Mouse (Mus musculus): Measurements from ENCODE around the gene Polr3g. TPM values are rescaled to one million over a fixed set of nuclear protein-coding genes. Genes with fewer than 3 reads are reported as not detected.
"Not testable (repeated sequence)": the region's sequence is repeated elsewhere in the genome, so short reads cannot be mapped to it uniquely, and the experiment has no call there.

Polr3g gene
- total RNA-seq, 2 experiments from 2014 or later = 4.6 to 5.4 TPM

DNA sequence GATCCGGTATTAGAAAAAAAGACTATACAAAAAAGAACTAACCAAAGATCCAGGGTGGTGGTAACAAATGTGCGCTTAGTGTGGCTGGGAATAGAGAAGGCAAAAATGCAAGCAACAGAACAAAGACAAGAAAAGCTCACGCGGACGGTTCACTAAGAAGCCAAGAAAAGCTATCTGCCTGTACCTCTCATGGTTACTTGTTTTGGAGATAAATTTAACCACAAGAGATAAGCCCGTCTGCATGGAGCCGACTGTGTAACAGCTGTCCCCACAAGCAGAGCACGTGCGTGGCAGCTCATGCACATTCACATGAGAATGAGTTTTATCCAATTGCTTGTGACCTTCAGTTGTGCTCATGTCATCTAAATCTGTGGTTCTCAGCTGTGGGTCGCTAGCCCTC lies 20.3 kb downstream of the Polr3g start:
- ATAC-seq (ENCODE audit: poor library complexity, severe bottlenecking) = peak; percentile 66

DNA sequence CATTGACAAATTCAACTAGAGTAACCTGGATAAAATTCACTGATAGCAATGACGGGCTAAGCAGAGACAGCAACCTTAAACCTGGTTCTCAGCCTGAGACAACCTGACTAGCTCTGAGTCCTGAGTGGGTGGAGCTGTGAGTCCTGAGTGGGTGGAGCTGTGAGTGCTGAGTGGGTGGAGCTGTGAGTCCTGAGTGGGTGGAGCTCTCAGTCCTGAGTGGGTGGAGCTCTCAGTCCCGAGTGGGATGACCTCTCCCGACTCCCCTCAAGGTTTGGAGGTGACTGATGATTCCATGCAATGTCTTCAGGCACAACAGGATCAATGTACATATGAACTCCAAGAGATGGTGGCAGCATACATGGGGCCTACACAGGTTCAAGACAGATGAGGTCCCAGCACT lies 21.2 kb downstream of the Polr3g start:
- no peak for ATAC-seq (ENCODE audit: poor library complexity, severe bottlenecking)

DNA sequence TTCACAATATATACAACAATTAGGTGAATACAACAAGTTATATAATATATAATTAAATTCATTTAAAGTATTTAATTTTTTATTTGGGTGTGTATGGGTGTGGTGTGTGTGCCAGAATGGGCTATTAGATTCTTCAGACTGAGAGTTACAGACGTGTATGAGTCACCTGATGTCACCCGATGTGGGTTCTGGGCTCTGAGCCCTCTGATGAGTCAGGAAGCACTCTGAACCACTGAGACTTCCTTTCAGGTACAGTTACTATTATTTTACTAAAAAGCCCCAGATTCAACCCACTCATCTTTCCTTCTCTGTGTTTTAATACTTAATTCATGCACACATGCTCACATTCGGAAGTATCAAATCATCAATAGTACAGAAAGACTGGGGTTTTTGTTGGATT lies 25.9 kb downstream of the Polr3g start:
- ATAC-seq (ENCODE audit: poor library complexity, severe bottlenecking) = no peak

- no peak for ATAC-seq (ENCODE audit: poor library complexity, severe bottlenecking)
These were observed 26.6 kb downstream of the Polr3g start for GRCm38 (mm10) chr13:81684258-81684657.

DNA sequence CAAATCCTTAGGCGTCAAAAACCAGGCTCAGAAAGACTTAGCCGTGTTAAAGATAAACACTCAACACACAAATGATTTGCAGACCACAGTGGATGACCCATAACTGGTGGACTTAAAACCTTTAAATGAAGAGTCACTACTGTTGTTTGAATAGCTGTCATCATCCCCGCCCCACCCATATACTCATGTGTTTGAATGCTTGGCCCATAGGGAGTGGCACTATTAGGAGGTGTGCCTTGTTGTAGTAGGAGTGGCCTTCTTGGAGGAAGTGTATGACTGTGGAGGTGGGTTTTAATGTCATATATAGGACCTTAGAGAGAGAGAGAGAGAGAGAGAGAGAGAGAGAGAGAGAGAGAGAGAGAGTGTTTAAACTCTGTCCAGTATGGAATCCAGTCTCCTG lies 27.7 kb downstream of the Polr3g start:
- ATAC-seq (ENCODE audit: poor library complexity, severe bottlenecking) = no peak

GRCm38 (mm10) chr13:81675333-81675732 lies 35.5 kb downstream of the Polr3g start:
- peak; percentile 51 for ATAC-seq (ENCODE audit: poor library complexity, severe bottlenecking)

- no peak for ATAC-seq (ENCODE audit: poor library complexity, severe bottlenecking)
These were observed 43.1 kb downstream of the Polr3g start for GRCm38 (mm10) chr13:81667713-81668112.

- no peak for ATAC-seq (ENCODE audit: poor library complexity, severe bottlenecking)
These were observed 46.5 kb downstream of the Polr3g start for GRCm38 (mm10) chr13:81664331-81664698.

- ATAC-seq (ENCODE audit: poor library complexity, severe bottlenecking) = no peak
These were observed 47.1 kb downstream of the Polr3g start for GRCm38 (mm10) chr13:81663566-81664330.

DNA sequence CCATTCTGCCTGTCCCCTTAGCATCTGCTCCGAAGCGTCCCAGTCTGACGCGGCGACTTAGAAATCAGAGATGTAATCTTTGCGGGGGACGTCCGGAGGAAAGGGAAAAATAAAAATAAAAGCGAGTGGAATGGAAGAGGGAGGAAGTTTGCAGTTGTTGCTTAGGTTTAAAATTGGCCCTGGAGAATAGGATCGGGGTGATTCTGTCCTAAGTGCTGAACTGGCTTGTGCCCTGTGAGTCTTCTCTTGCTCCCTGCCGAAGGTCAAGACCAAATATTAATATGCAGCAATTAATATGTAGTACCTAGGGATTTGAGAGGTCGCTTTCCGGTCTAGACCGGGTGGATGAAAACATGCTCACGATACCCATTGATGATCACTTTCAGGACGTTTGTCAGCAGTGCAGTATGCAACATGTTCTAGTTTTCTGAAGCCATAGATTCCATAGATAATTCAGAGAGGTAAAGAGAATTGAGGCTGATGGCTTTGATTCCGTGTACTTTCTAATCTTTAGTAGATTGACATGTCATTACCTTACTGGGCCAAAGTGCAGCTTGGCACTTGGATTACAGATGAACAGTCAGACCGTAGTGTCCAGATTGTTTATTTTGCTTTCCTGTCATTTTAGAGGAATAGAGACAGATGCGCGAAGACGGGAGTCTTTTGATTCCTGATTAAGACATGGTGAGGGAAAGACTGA lies 52.6 kb downstream of the Polr3g start:
- peak; percentile 6 for ATAC-seq (ENCODE audit: poor library complexity, severe bottlenecking)

GRCm38 (mm10) chr13:81657351-81658052 lies 53.3 kb downstream of the Polr3g start, which contains the start of gene Lysmd3:
Gene Lysmd3, plus strand, starts transcription at chr13:81657663.
- peak; percentile 91 for ATAC-seq (ENCODE audit: poor library complexity, severe bottlenecking)

DNA sequence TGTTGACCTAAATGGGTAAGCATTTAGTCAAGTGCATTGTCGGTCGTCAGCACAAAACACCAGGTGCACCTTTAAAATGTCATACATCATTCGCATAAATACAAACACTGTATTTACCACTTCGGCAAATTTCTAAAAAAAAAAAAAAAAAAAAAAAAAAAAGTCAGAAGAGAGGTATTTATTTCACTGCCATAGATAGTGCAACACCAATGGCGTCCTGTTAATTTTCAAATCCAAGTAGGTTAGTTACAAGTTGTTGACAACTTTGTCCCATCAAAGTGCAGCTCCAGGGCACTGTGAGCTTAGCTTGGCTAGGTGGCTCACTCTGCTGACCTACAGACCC lies 53.8 kb downstream of the Polr3g start:
- ATAC-seq (ENCODE audit: poor library complexity, severe bottlenecking) = no peak

GRCm38 (mm10) chr13:81656091-81656850 lies 54.5 kb downstream of the Polr3g start:
- ATAC-seq (ENCODE audit: poor library complexity, severe bottlenecking) = no peak

GRCm38 (mm10) chr13:81650382-81650781 lies 60.4 kb downstream of the Polr3g start:
- not testable (repeated sequence) for ATAC-seq (ENCODE audit: poor library complexity, severe bottlenecking)

GRCm38 (mm10) chr13:81646348-81646747 lies 64.5 kb downstream of the Polr3g start:
- no peak for ATAC-seq (ENCODE audit: poor library complexity, severe bottlenecking)

DNA sequence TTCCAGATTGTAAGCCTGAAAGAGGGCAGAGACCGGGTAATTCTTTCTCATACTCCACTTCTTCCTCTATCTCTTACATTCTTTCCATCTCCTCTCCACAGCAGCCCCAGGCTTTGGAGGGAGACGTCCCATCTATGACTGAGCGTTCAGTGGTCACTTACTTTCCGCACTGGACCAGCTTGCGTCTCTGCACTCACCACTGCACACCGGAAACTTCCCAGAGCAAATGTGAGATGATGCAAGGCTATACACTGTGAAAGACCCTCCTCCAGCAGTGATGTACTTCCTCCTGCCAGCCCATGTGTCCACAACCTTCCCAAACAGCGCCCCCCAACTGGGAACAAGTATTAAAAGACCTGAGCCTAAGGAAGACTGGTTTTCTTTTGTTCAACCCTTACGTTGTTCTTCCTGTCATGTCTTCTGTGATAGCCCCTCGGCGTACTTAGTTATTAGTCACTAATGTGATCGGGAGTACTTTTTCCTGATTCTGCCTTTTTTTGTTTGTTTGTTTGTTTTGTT lies 66.7 kb downstream of the Polr3g start:
- ATAC-seq (ENCODE audit: poor library complexity, severe bottlenecking) = no peak

- peak; percentile 49 for ATAC-seq (ENCODE audit: poor library complexity, severe bottlenecking)
These were observed 68.2 kb downstream of the Polr3g start for GRCm38 (mm10) chr13:81642491-81643149.

- ATAC-seq (ENCODE audit: poor library complexity, severe bottlenecking) = peak; percentile 70
These were observed 69.3 kb downstream of the Polr3g start for GRCm38 (mm10) chr13:81641289-81642045.

DNA sequence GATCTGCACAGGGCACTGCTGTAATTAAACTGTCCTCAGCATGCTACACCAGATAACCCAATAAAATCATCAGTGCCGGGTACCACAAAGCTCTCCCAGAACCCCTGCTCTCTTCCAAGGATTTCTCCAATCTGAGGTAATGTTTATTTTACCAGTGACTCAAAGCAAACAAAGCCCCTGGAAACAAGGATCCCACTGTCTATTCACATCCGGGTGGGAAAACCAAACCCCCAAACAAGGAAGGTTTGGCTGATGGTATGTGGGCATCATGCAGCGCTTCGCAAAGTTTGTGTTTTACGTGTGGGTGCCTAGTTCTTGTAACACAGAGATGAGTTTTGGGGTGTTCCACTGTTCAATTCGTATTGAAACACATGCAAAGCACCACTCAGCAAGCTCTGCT lies 69.9 kb downstream of the Polr3g start:
- ATAC-seq (ENCODE audit: poor library complexity, severe bottlenecking) = no peak

- no peak for ATAC-seq (ENCODE audit: poor library complexity, severe bottlenecking)
These were observed 71.2 kb downstream of the Polr3g start for GRCm38 (mm10) chr13:81639624-81640023.
